Mouse (Mus musculus) left cerebral cortex, postnatal 25 days (tissue): ENCODE measurements around the gene Acaca. TPM values are rescaled to one million over a fixed set of nuclear protein-coding genes. Genes with fewer than 3 reads are reported as not detected.
A peak's percentile ranks its signal among the peaks of the same experiment; 100 is the strongest.

Experiments used
- DNase-seq, 2 experiments: peaks; one replicate each; pipeline ENCODE4 v3.0.0; 2022; ENCODE audit warnings: low spot score in 2 of 2, mixed read lengths in 1 of 2
- intact Hi-C: fragments of 180-260 bp; cut with DNase I; formaldehyde crosslinking; loops from one replicate; pipeline ENCODE4 v1.15.1; 2025
- total RNA-seq, 2 experiments: library from RNA; stranded (reverse); gene quantifications; 2 replicates each; pipeline ENCODE4 v1.2.3; 2021

Acaca gene
- 10 to 100 TPM; 77.2 to 79.4 TPM for total RNA-seq

GRCm38 (mm10) chr11:84128943-84129798, at the start of gene Acaca, which contains the start of gene Tada2a:
Gene Acaca, plus strand, starts transcription at chr11:84129672.
Gene Tada2a, minus strand, starts transcription at chr11:84129600.
- intact Hi-C loops = loop anchor here (5.0 kb wide), 2 partner anchors 48 to 62 kb away; partner anchors contain the start of gene Dusp14
- DNase-seq = peak; percentile 74 to 86

DNA sequence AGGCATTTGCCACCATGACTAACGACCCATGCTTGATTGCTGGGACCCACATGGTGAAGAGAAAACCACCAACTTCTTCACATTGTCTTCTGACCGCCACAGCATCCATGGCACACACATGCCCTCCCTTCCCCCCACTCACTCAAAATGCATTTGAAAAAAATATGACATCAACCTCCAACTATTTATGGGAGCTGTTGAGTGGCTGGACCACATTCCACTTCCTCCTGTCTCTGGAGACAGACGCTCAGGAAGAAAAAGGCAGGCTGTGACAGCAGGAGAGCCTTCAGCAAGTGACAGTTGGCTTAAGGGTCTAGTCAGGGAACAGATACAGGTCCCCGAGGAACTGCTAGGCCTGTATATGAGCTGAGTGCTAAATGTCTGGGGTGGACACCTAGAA, 49.6 kb upstream of the Acaca start:
- no peak for DNase-seq
- intact Hi-C loops = no loop called here

DNA sequence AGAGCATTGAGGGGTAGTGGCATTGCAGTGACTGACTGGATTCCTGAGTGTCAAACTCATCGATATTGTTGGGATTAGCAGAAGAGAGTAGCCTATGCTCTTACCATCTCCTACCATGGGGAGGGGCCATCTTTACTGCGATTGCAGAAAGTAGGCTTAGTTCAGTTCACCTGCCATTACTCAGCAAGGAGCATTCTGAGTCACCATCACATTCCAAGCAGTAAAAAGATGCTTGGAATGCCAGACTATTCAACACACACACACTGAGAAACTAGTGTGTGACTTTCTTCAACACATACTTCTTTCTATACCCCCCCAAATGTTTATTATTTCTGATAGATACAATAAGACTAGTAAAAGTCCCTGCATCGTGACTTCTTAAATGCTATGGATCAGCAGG, 49.1 kb upstream of the Acaca start:
- intact Hi-C loops = no loop called here

DNA sequence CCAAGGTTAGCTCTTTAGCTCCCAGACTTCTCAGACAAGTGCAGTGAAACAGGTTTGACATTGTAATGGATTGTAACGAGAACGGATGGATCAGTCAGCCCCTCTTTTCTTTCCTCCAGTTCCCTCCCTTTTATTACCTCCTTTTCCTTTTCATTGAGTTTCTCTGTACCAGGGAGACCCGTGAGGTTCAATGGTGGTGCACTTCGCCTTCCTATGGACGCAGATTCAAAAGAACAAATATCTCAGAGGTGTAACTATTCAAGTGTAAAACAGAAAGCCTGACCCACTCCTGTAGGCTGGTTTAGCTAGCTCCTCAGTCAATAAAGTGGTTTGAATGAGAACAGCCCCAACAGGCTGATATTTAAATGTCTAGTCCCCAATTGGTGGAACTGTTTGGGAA, 47.6 kb upstream of the Acaca start:
- DNase-seq = no peak
- intact Hi-C loops = no loop called here

More for the DNA sequence above, 49.1 kb upstream of the Acaca start:
- DNase-seq = no peak

DNA sequence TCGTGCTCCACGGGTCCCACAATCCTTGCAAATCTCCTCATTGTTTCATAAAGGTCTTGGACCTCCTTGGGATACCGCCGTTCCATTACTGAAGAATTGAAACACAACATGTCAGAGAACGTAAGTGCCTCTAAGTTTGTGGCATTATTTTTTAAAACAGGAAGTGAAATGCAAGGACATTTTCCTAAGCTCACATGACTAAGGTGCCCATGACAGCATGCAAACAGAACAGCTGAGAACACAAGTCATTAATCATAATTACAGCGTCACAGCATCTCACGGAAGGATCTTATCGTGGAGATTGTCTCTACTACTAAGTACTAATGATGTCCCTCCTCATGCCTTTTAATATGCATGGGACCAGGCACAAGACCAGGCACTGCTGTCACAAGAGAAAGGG, 38.9 kb upstream of the Acaca start:
- no peak for DNase-seq
- intact Hi-C loops = no loop called here

DNA sequence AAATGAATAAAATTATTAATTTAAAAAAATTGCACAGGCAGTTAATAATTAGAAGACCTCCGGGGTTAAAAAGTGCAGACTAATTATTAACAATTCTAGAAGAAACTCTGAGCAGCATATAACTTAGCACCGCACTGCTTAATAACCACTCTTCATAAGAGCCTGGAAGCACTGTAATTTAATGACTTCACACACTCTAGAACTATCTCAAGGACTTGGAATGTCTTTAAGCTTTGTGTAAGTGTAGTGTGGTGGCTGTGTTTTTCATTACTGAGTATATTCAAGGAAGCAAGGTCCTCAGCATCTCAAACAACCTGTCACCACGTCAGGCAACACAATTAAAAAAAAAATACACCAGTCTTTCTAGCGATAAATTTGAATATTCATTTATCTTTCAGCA, 34.4 kb upstream of the Acaca start:
- no peak for DNase-seq
- intact Hi-C loops = no loop called here

- intact Hi-C loops = loop anchor here (1.0 kb wide), 1 partner anchor 28 kb away; the partner anchor contains the start of gene Dusp14
- DNase-seq = peak; percentile 23 to 81
Observed at GRCm38 (mm10) chr11:84097251-84097998, 32.0 kb upstream of the Acaca start.

- no peak for DNase-seq
- intact Hi-C loops = no loop called here
Observed at GRCm38 (mm10) chr11:84101182-84101581, 28.3 kb upstream of the Acaca start.

DNA sequence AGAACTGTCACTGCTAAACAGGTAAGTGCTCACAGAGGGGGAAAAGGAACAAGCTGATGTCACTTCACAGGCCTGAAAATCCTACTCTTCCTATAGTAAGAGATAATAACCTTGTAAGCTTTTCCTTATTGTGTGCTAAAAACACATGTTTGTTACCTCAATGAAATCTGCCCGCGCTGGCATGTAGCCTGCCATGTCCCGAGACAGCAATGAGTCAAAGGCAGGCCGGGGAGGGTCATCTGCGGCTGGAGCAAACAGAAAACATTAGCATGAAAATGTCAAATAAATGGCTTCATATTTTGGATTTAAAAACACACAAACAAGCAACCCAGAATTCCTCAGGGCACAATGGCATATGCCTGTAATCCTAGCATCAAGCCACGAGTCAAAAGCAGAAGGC, 25.4 kb upstream of the Acaca start:
- DNase-seq = no peak
- intact Hi-C loops = no loop called here

GRCm38 (mm10) chr11:84107137-84107536, 22.3 kb upstream of the Acaca start:
- no peak for DNase-seq

DNA sequence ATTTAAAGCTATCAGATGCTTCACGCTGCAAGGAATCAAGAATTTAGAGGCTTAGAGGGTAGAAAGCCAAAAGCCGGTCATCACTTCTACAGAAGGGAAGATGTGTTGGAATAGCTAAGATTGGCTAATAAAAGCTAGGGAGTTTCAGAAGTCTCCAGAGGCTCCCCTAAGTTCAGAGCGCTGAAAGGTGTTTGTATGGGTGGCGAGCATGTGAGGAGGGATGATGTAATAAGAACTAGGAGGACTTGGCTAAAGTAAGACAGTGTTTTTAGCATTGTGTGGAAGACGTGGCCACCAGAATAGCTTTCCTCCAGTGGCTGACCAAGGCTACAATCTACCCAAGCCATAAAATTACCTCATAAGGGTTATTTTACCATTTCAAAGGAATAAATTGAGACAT, 15.8 kb upstream of the Acaca start:
- intact Hi-C loops = no loop called here
- peak in 1 of 2 experiments; percentile 57 for DNase-seq

More at GRCm38 (mm10) chr11:84107137-84107536, 22.3 kb upstream of the Acaca start:
- intact Hi-C loops = no loop called here

DNA sequence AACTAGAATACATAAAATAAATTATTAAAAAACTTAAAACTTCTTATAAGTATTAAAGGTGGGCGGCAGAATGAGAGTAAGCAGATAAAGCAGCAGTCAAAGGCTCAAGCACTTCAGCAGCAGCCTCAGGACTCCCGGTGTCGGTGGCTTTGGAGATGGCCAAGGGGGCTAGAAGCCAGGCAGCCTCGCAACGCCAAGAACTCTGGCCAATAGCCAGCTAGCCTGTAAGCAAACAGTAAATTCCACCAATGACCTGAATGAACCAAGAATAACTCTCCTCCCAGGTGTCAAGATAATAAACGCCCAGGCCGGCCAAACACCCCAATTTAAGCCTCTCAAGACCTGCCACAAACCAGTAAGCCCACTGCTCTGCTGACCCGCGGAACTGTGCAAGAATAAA, 13.8 kb upstream of the Acaca start:
- DNase-seq = no peak
- intact Hi-C loops = no loop called here

GRCm38 (mm10) chr11:84116221-84116620, 13.3 kb upstream of the Acaca start:
- intact Hi-C loops = no loop called here
- no peak for DNase-seq

DNA sequence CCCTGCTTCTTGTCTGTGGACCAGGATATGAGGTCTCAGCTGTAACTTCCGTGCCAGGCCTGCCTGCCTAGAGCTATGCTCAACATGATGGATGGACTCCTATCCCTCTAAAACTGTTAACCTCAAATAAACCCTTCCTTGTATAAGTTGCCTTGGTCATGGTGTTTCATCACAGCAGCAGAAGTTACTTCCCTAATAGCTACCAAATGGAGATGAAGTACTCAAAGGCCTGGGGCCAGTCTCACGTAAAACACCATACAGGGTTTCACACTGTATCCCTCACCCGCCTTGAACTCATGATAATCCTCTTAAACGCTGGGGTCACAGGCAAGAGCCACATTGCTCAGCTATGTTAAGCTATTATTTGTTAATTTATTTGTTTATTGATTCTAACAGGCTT, 12.0 kb upstream of the Acaca start:
- DNase-seq = no peak
- intact Hi-C loops = no loop called here

DNA sequence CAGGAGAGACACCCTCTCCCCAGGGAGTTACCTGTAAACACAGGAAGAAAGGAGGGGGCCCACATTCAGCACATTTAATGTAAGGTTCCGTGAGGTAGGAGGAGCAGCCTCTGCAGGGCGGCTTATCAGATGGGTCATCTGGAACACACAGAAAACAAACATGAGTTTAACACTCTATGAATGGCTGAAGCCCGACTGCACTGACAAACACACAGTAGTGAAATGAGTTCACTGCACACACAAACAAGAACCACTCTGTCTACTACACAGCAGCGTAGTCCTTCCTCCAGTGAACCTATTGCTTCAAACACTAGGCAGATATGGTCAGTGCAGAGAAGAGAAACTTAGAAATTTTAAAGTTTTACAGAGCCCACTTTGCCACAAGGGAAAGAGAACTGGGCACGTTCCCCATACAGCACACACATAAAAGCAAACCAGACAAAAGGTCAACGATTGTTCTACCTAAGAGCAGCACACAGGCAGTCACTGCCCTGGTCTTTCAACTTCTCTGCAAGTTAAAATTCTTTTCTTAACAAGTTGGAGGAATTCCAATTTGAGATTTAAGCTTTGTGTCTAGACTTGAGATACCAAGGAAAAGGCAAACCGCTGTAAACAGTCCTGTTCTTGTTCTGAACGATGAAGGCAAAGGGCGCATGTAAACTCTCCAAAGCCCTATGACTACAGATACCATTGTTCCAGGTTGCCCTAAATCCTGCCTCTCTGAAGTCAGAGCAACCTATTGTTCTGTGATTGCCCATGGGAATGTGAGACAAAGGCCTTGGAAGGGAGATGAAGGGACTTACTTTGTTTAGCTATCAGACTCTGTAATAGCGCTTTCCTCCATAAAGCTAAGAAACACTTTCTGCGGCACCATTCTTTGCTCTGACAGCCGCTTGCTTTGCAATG, 8.2 kb upstream of the Acaca start:
- intact Hi-C loops = no loop called here
- DNase-seq = no peak

DNA sequence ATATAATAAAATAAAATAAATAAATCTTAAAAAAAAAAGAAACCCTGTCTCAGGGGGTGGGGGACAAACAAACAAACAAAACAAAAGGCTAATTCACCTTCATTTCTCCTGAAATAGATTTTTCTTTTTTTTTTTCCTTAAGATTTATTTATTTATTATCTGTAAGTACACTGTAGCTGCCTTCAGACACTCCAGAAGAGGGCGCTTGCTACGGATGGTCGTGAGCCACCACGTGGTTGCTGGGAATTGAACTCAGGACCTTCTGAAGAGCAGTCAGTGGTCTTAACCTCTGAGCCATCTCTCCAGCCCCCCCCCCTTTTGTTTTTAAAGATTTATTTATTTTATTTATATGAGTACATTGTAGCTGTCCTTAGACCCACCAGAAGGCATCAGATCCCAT, 1.5 kb upstream of the Acaca start:
- DNase-seq = no peak
- intact Hi-C loops = loop anchor here (5.0 kb wide), 2 partner anchors 49 to 61 kb away; partner anchors contain the start of gene Dusp14

GRCm38 (mm10) chr11:84129799-84130185, 320 bp downstream of the Acaca start:
- intact Hi-C loops = loop anchor here (5.0 kb wide), 2 partner anchors 48 to 62 kb away; partner anchors contain the start of gene Dusp14
- no peak for DNase-seq

GRCm38 (mm10) chr11:84134331-84134860, 4.9 kb downstream of the Acaca start:
- DNase-seq = no peak
- intact Hi-C loops = no loop called here

DNA sequence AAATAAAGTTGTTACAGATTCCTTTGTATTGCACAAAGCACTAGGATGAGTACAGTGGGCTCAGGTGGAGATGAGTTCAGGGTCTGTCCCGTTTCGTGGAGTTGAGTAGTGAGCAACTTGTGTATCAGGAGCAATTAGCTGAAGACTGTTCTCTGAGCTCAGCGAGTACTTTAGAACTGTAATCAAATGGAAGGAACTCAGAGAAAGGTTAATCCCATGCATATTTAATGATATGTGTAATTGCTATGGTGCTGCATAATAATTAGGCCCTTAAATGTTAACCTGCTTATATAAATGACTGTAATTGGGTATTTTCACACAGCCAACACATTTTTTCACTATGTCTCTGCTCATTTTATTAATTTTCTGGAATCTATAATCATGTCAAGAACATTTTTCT, 7.0 kb downstream of the Acaca start:
- intact Hi-C loops = no loop called here

More for the DNA sequence above, 7.0 kb downstream of the Acaca start:
- no peak for DNase-seq
